22 mouse cellular contexts compared by ENCODE assay signal in genomic region chr2:62423343-62423776, GRCm38 (mm10). TPM values are rescaled to one million over a fixed set of nuclear protein-coding genes. Genes with fewer than 3 reads are reported as not detected.
A peak's percentile ranks its signal among the peaks of the same experiment; 100 is the strongest.
DNase-seq lines count a peak whose midpoint lies in the region; ATAC-seq and TF ChIP-seq lines count a peak whose summit lies in the region.
"Had no signal": no experiment of that assay in that cellular context is flagged by ENCODE, and none has a peak within 500 bp of the region (broad histone marks: within the 10 kb centered on the region; RNA-seq: fewer than 3 reads in every experiment).

No protein-coding gene starts in this region.

- no peaks in the 10 kb centered on the region for H3K4me1 ChIP-seq in kidney, embryonic 14.5 days (ENCODE audit: control insufficient read depth, insufficient read depth, low read length)
- H3K4me1 ChIP-seq: embryonic facial prominence, embryonic 13.5 days had no signal

- WGBS in kidney, embryonic 14.5 days = 27% methylated on average over 4 of the region's 4 CpGs

- no peak for TF ChIP-seq POLR2A in brain, embryonic 14.5 days (IDR thresholded peaks at IDR 0.05; ENCODE audit: borderline replicate concordance, extremely low read depth, insufficient read depth, insufficient read length, poor library complexity, severe bottlenecking)

- no peak overlapping the region for H3K4me3 ChIP-seq in gastrocnemius, adult 2 months
- no peak overlapping the region for H3K4me3 ChIP-seq in kidney, embryonic 14.5 days (ENCODE audit: low read length)
- H3K4me3 ChIP-seq: embryonic facial prominence, embryonic 13.5 days had no signal

- intact Hi-C loops in gastrocnemius, adult 2 months (cut with DNase I) = no loop called here
- intact Hi-C loops in gastrocnemius, postnatal 36 days (cut with DNase I) = no loop called here

- no peaks in the 10 kb centered on the region for H3K9me3 ChIP-seq in kidney, embryonic 14.5 days (ENCODE audit: control insufficient read depth, low read length)
- H3K9me3 ChIP-seq: embryonic facial prominence, embryonic 13.5 days had no signal

- ATAC-seq in kidney, embryonic 14.5 days (ENCODE audit: low FRiP score, low TSS enrichment) = 0 out of 2 replicates have a peak, but pooled peaks have one; percentile 16
- ATAC-seq: hindbrain, postnatal 0 days; Patski had no signal

- no peaks in the 10 kb centered on the region for H3K36me3 ChIP-seq in kidney, embryonic 14.5 days (ENCODE audit: control insufficient read depth, insufficient read depth, low read length)
- H3K36me3 ChIP-seq: embryonic facial prominence, embryonic 13.5 days had no signal

- H3K9ac ChIP-seq in kidney, embryonic 14.5 days (ENCODE audit: low read depth, low read length) = no peak overlapping the region
- H3K9ac ChIP-seq: embryonic facial prominence, embryonic 13.5 days had no signal

- H3K27me3 ChIP-seq in kidney, embryonic 14.5 days (ENCODE audit: control insufficient read depth, insufficient read depth, low read length) = no peaks in the 10 kb centered on the region
- H3K27me3 ChIP-seq: embryonic facial prominence, embryonic 13.5 days; Patski had no signal

- no peak for DNase-seq in gastrocnemius, adult 2 months
- no peak for DNase-seq in gastrocnemius, postnatal 36 days
- no peak for DNase-seq in kidney, postnatal 10 days
- DNase-seq in 3T3-L1 (ENCODE audit: low read depth, low spot score) (peak; percentile 24), adipocyte (ENCODE audit: low spot score) (no peak)
- peak; percentile 25 for DNase-seq in brain, embryonic 14.5 days (ENCODE audit: low read depth)
- DNase-seq in cerebellum, postnatal 25 days = no peak
- DNase-seq: B cell, adult 2 months; cerebellum, postnatal 14 days; heart, postnatal 14 days; kidney, adult 2 months; liver; lung, adult 2 months; lung, postnatal 36 days; retina, postnatal 1 day; right cerebral cortex, postnatal 4 days; thymus, postnatal 14 days had no signal

- H3K27ac ChIP-seq in gastrocnemius, adult 2 months = peak overlapping the region; percentile 72
- no peak overlapping the region for H3K27ac ChIP-seq in kidney, embryonic 14.5 days (ENCODE audit: low read depth, low read length)
- H3K27ac ChIP-seq: embryonic facial prominence, embryonic 13.5 days; hindbrain, postnatal 0 days had no signal

- H3K4me2 ChIP-seq in kidney, embryonic 14.5 days (replicated peaks; ENCODE audit: low read depth, low read length) = no peak overlapping the region
- H3K4me2 ChIP-seq: embryonic facial prominence, embryonic 13.5 days; midbrain, embryonic 11.5 days had no signal

- TF ChIP-seq CTCF in gastrocnemius, adult 2 months (IDR thresholded peaks at IDR 0.05) = no peak
- no peak for TF ChIP-seq CTCF in brain, embryonic 14.5 days (IDR thresholded peaks at IDR 0.05; ENCODE audit: borderline replicate concordance, extremely low read depth, insufficient read depth, insufficient read length)

RNA-seq across cellular contexts. Expression of gene Dpp4, which starts 11.3 kb away (rescaled TPM):
- total RNA-seq in gastrocnemius, adult 2 months (2021) = 1 to 10 TPM; 4.6 to 5.2 TPM
- total RNA-seq in gastrocnemius, postnatal 36 days (2021) = 1 to 10 TPM; 1.9 to 3.5 TPM
- polyA plus RNA-seq in kidney, embryonic 14.5 days (2014; fragmentation: Nextera tagmentation; extraction: Ambion mirVana) = 31.8 and 70.1 TPM in 2 replicates
- 1.1 and 1.6 TPM in 2 replicates for polyA plus RNA-seq in brain, embryonic 14.5 days (2012; rRNA removed)

Comparison
In these comparisons a context has a peak if more than half of its experiments do, and no peak if none do; other contexts are left out.
1. DNase-seq: peak in 3T3-L1 (single experiment) and brain, embryonic 14.5 days (single experiment); none in gastrocnemius, adult 2 months (single experiment), gastrocnemius, postnatal 36 days (0 of 2), kidney, postnatal 10 days (single experiment), cerebellum, postnatal 25 days (0 of 2) and adipocyte (single experiment).